Mouse (Mus musculus) small intestine, adult 2 months (tissue): ENCODE measurements around the gene Gpx4.

Experiments
- CTCF ChIP-seq: fragments of 200-500 bp; IDR thresholded peaks from 2 replicates; pipeline ENCODE4 v1.5.1; 2012; ENCODE audit warnings: low read depth, mild to moderate bottlenecking, control low read depth, inconsistent platforms, low read length, moderate library complexity, mixed read lengths; ENCODE audit not compliant: insufficient replicate concordance, insufficient read length; ENCODE audit errors: extremely low read depth
- POLR2A ChIP-seq: fragments of 200-500 bp; IDR thresholded peaks from 2 replicates; pipeline ENCODE4 v1.6.1; 2012; ENCODE audit warnings: low read depth, mild to moderate bottlenecking, control low read depth, inconsistent platforms, low read length, moderate library complexity

- TF ChIP-seq CTCF (no peak), POLR2A (no peak)
Observed at GRCm38 (mm10) chr10:80036832-80037231, 10.1 kb upstream of the Gpx4 start.
